Mouse (Mus musculus) right cerebral cortex, adult 18-20 months (tissue): Measurements from ENCODE around the gene Olfr913.

Experiments
- DNase-seq: peaks from one replicate; pipeline ENCODE4 v3.0.0; 2022; ENCODE audit warnings: mixed read lengths

Olfr913 gene

GRCm38 (mm10) chr9:38592459-38592858 lies at the start of gene Olfr913:
Olfr913 (plus strand) TSS chr9:38592759.
- no peak for DNase-seq

GRCm38 (mm10) chr9:38579878-38580277 lies 12.7 kb upstream of the Olfr913 start, which contains the start of gene Olfr912:
Olfr912 (plus strand) TSS chr9:38580178.
- DNase-seq = no peak

- DNase-seq = no peak
Observed at GRCm38 (mm10) chr9:38591056-38591455, 1.5 kb upstream of the Olfr913 start.

- DNase-seq = no peak
Observed at GRCm38 (mm10) chr9:38604802-38605201, 12.2 kb downstream of the Olfr913 start, which contains the start of gene Olfr914. Olfr914 (plus strand) TSS chr9:38605102.

GRCm38 (mm10) chr9:38632406-38632805 lies 39.8 kb downstream of the Olfr913 start:
- DNase-seq = no peak
